Mouse (Mus musculus): ENCODE measurements around the gene Agbl3. TPM values are rescaled to one million over a fixed set of nuclear protein-coding genes. Genes with fewer than 3 reads are reported as not detected.

Gene Agbl3
- polyA plus RNA-seq (2015; fragmentation: Nextera tagmentation; extraction: Ambion mirVana), result 6.5 and 6.6 TPM in 2 replicates

DNA sequence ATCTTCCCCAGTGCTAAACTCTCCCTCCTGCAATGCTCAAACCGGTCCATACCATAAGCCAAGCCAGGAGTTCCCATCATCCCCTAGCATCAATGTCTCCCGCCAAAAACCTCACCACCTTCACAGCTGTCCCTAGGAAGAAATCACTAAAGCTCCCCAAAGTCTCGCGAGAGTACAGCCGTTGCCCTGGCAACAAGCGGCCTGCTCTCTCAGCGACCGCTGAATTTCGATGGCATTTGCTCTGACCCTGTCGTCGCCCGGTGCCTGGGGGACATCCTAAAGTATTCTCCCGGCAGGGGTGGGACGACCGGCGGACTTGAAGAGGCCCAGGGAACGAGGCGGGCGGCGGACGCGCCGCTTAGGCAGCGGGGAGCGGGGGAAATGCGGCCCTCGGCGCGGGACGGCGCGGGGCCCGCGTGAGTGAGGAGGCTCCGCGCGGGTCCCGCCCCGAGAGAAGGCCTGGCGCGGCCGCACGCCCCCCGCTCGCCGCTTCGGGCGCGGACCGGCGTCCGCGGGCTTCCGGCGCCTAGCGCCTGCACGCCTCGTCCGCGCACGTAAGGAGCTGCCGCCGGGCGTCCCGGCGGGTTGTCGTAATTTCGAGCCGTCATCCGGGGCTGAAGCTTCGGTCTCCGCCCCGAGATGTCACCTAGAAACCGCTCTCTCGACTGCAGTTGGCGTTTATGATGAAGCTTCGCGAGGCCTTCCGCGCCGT lies at the start of gene Agbl3:
Agbl3 (plus strand) TSS at position 202 of the 712 bp plus-strand sequence.
- Histone ChIP-seq H3K27ac (peak within 1 kb of the TSS; percentile 97), H3K36me3 (peaks cover 3% of the 10 kb centered on the region; the same call in 1 of the 2 replicates), H3K4me1 (peaks cover 5% of the 10 kb centered on the region), H3K4me2 (peak within 1 kb of the TSS; percentile 63), H3K9me3 (no peaks in the 10 kb centered on the region), H3K27me3 (no peaks in the 10 kb centered on the region), H3K9ac (peak within 1 kb of the TSS; percentile 85), H3K4me3 (peak within 1 kb of the TSS; percentile 68)
- ATAC-seq (ENCODE audit: insufficient number of reproducible peaks, low FRiP score, low TSS enrichment, low read depth), result peak; percentile 85
- WGBS, result under 1% methylated on average over 81 of the region's 81 CpGs

DNA sequence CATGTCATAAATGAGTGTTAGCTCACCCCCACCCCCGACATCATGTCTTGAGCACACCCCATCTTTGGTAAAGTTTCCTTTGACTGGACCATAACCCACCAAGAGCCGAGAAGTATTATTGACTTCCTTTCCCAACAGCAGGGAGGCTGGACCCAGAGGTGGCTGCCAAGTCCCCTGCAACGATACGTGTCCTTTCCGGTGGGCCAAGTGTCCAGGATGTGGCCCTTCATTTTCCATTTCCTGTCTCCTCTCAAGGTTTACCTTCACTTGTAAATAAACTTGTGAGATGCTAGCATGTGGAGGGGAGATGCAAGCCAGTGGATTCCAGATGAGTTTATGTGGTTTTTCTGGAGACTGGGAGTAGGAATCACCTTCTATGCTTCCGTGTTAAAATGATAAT lies 49.2 kb upstream of the Agbl3 start:
- 46% methylated on average over 6 of the region's 6 CpGs for WGBS
- no peak overlapping the region for H3K4me2 ChIP-seq
- no peaks in the 10 kb centered on the region for H3K27me3 ChIP-seq
- no peak overlapping the region for H3K9ac ChIP-seq
- no peaks in the 10 kb centered on the region for H3K36me3 ChIP-seq
- H3K4me3 ChIP-seq, result no peak overlapping the region
- peaks cover 42% of the 10 kb centered on the region for H3K4me1 ChIP-seq
- H3K27ac ChIP-seq, result no peak overlapping the region
- no peaks in the 10 kb centered on the region for H3K9me3 ChIP-seq
- no peak for ATAC-seq (ENCODE audit: insufficient number of reproducible peaks, low FRiP score, low TSS enrichment, low read depth)

DNA sequence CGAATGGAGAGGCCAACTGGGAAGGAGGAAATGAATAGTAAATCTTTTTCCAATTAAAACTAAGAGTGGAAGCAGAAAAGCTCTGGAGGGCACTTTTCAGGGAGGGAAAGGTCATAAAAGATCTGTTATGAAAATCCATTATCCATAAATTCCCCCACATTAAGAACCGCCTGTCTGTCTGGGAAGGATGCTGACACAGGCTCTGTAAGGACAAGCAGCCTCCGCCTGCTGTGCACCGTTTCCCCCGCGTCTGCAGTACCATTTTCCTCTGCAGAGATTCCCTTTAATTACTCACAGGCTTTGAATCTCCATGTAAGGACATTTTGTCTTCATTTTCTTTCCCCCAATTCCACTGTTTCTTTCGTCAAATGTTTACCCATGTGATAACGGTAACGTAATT lies 48.7 kb upstream of the Agbl3 start:
- Histone ChIP-seq H3K4me2 (no peak overlapping the region), H3K4me3 (no peak overlapping the region), H3K27me3 (no peaks in the 10 kb centered on the region), H3K9ac (no peak overlapping the region), H3K9me3 (no peaks in the 10 kb centered on the region), H3K4me1 (peaks cover 40% of the 10 kb centered on the region), H3K27ac (no peak overlapping the region), H3K36me3 (no peaks in the 10 kb centered on the region)
- ATAC-seq (ENCODE audit: insufficient number of reproducible peaks, low FRiP score, low TSS enrichment, low read depth), result no peak
- 31% methylated on average over 9 of the region's 9 CpGs for WGBS

DNA sequence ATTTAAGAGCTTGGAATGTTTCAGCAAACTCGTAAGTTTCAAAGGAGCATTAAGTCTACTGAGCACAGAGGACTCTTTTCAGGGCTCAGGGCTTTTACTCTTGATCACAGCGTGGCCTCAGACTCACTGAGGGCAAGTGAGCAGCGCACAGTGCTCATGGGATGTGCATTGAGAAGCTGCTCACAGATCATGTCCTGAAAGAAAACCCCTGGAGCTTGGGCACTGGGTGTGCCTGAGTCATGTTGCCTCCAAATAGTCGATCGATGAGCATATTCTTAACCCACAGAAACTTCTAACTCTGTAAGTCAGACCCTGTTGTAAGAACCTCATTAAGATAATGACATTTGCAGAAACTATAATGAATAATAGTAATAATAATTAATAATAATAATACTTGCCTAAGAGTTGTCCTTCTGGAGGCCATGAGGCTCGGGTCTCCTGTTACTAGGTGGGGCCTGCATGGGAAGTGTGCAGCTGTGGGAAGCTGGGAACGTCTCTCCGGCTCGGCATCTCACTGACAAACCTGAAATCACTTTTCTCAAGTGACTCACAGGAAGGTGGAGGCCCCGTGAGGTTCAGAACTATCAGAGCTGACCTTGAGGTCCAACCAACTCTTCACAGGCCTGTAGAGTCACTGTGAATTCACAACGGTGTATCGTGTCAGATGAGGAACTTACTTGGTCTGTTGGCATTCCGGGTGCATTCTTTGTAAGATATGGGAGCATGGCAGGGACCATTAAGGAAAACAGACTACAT lies 45.1 kb upstream of the Agbl3 start:
- peaks cover 20% of the 10 kb centered on the region for H3K4me1 ChIP-seq
- H3K27ac ChIP-seq, result peak overlapping the region; percentile 51
- 68% methylated on average over 13 of the region's 13 CpGs for WGBS
- no peaks in the 10 kb centered on the region for H3K36me3 ChIP-seq
- no peaks in the 10 kb centered on the region for H3K9me3 ChIP-seq
- no peak overlapping the region for H3K4me3 ChIP-seq
- H3K9ac ChIP-seq, result no peak overlapping the region
- H3K4me2 ChIP-seq, result no peak overlapping the region
- no peaks in the 10 kb centered on the region for H3K27me3 ChIP-seq
- ATAC-seq (ENCODE audit: insufficient number of reproducible peaks, low FRiP score, low TSS enrichment, low read depth), result no peak

DNA sequence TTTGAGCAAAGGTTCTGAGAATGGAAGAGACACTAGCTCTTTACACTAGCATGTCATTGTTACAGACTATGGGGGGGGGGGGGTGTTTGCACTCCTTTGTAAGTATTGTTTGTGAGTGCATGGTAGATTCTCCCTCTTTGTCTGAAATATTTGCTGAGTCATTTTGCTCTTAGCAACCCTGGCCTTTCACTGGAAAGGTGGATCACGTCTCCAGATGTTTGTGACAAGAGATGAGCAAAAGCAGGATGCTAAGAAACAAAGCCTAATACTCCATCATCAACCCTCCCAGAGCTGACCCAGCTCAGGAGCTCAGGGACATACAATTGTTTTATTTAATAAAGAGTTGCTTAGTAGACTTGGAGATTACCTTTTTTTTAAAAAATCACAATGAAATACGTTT lies 43.3 kb upstream of the Agbl3 start:
- no peaks in the 10 kb centered on the region for H3K9me3 ChIP-seq
- H3K9ac ChIP-seq, result no peak overlapping the region
- no peak for ATAC-seq (ENCODE audit: insufficient number of reproducible peaks, low FRiP score, low TSS enrichment, low read depth)
- WGBS, result 58% methylated on average over 2 of the region's 2 CpGs
- no peaks in the 10 kb centered on the region for H3K27me3 ChIP-seq
- H3K27ac ChIP-seq, result no peak overlapping the region
- peaks cover 4% of the 10 kb centered on the region for H3K36me3 ChIP-seq
- H3K4me3 ChIP-seq, result no peak overlapping the region
- no peak overlapping the region for H3K4me2 ChIP-seq
- peaks cover 3% of the 10 kb centered on the region for H3K4me1 ChIP-seq

DNA sequence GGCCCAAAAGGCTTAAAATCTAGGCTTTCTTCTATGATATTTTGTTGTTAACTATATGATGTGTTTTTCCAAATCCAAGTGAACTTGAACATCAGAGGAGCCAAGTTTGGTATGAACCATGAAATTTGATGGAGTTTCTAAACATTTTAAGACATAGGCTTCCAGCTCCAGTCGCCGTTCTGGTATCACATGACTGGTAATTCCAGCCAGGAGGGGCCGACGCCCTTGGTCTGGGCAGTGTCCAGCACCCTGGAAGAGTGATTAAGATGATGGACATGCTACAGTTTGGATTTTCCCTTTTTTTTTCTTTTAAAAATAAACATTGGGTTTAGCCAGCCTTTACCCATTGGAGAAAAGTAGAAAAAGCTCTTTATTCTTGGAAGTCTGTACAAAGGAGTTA lies 36.3 kb upstream of the Agbl3 start:
- H3K9ac ChIP-seq, result no peak overlapping the region
- H3K27ac ChIP-seq, result no peak overlapping the region
- no peak overlapping the region for H3K4me3 ChIP-seq
- 61% methylated on average over 4 of the region's 4 CpGs for WGBS
- no peaks in the 10 kb centered on the region for H3K9me3 ChIP-seq
- H3K36me3 ChIP-seq, result peaks cover 44% of the 10 kb centered on the region
- H3K27me3 ChIP-seq, result no peaks in the 10 kb centered on the region
- peaks cover 9% of the 10 kb centered on the region; the same call in 1 of the 2 replicates for H3K4me1 ChIP-seq
- no peak overlapping the region for H3K4me2 ChIP-seq
- ATAC-seq (ENCODE audit: insufficient number of reproducible peaks, low FRiP score, low TSS enrichment, low read depth), result no peak

DNA sequence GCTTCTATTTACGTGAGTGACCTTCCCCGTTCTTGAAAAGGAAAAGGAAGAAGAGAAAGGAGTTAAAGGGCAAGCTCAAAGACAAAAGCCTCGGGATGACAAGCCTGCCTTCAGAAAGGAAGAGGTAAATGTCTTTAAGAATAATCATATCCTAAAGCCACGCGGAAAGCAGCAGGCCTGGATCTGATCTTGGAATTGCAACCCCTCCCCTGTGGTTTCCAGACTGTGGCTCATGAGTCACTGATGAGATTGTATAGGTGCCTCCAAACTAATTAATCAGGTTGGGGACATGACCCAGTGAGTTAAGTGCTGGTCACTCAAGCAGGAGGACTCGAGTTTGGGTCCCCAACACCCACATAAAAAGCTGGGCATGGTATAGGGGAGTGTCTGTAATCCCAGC lies 32.4 kb upstream of the Agbl3 start:
- H3K27me3 ChIP-seq, result no peaks in the 10 kb centered on the region
- H3K4me1 ChIP-seq, result peaks cover 16% of the 10 kb centered on the region
- H3K27ac ChIP-seq, result no peak overlapping the region
- no peaks in the 10 kb centered on the region for H3K9me3 ChIP-seq
- no peak for ATAC-seq (ENCODE audit: insufficient number of reproducible peaks, low FRiP score, low TSS enrichment, low read depth)
- H3K4me3 ChIP-seq, result no peak overlapping the region
- H3K9ac ChIP-seq, result no peak overlapping the region
- 78% methylated on average over 6 of the region's 6 CpGs for WGBS
- H3K36me3 ChIP-seq, result peaks cover 47% of the 10 kb centered on the region
- no peak overlapping the region for H3K4me2 ChIP-seq

DNA sequence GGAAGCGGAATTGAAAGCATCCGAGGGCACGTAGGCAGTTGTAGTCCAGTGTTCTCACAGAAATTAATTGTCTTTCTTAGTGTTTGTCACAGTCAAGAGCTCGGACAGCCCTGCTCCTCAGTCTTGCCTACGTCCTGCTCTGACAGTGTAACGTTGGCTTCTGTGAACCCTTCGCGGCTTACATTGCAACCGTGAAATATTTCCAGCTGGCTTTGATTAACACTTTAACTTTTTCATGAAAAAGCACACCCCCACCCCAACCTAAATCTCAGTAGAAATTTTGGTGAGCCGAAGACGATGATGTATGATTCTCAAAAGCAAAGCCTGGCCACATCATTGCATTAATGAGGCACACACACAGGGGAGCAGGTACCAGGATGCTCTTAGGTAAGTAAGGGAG lies 31.7 kb upstream of the Agbl3 start:
- Histone ChIP-seq H3K36me3 (peaks cover 49% of the 10 kb centered on the region), H3K9ac (no peak overlapping the region), H3K27ac (no peak overlapping the region), H3K27me3 (no peaks in the 10 kb centered on the region), H3K4me1 (peaks cover 16% of the 10 kb centered on the region), H3K9me3 (no peaks in the 10 kb centered on the region), H3K4me3 (no peak overlapping the region), H3K4me2 (no peak overlapping the region)
- WGBS, result 58% methylated on average over 11 of the region's 11 CpGs
- no peak for ATAC-seq (ENCODE audit: insufficient number of reproducible peaks, low FRiP score, low TSS enrichment, low read depth)

DNA sequence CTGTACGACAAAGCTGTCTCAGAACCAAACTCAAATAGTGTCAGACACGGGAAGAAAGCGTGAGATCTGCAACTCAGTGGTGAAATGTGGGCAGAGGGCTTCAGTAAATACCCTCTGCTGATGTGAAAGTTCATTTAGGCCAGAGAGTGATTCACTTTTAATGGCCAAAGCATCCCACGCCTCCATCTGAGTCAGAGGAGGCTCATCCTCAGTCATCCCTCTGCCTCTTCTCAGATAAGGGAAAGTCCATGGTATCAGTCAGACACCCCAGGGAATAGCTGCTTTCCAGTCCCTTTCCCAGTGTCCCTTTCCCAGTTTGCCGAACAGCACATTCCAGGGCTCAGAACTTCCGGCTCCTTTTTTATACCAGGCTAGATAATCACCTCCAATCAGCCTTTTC lies 30.7 kb upstream of the Agbl3 start:
- Histone ChIP-seq H3K4me3 (no peak overlapping the region), H3K4me2 (no peak overlapping the region), H3K9me3 (no peaks in the 10 kb centered on the region), H3K36me3 (peaks cover 47% of the 10 kb centered on the region), H3K27me3 (no peaks in the 10 kb centered on the region), H3K4me1 (peaks cover 13% of the 10 kb centered on the region), H3K9ac (no peak overlapping the region), H3K27ac (no peak overlapping the region)
- ATAC-seq (ENCODE audit: insufficient number of reproducible peaks, low FRiP score, low TSS enrichment, low read depth), result no peak
- WGBS, result 86% methylated on average over 6 of the region's 6 CpGs

DNA sequence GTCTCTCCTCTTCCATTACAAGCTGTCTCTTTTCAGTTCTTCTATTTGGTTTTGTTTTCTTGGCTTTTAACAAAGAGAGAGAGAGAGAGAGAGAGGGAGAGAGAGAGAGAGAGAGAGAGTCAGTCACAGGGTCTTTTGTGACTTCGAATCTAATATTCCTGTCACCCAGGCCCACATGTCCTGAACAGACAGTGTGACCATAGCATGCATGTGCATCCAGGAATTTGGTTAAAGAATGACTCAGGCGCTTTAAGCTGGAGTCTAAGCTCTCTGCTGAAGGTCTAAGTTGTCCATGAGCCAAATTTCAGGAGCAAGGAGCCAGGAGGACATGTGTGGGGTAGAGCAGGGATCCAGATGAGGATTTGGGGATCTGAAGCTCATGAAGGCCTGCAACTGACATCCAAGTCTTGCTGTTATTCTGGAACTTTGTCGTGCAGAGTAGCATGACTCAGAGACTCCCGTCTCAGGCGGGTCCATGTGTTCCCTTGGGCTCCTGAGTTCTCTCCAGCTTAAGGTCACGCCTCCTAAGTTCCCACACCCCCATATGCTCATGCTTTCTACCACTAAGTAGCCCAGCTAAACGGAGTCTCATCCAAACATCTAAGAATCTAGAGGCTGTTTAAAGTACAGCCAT lies 29.6 kb upstream of the Agbl3 start:
- peaks cover 13% of the 10 kb centered on the region for H3K4me1 ChIP-seq
- 64% methylated on average over 7 of the region's 7 CpGs for WGBS
- H3K4me2 ChIP-seq, result no peak overlapping the region
- H3K9me3 ChIP-seq, result no peaks in the 10 kb centered on the region
- peaks cover 47% of the 10 kb centered on the region for H3K36me3 ChIP-seq
- no peak overlapping the region for H3K4me3 ChIP-seq
- H3K27ac ChIP-seq, result peak overlapping the region; percentile 3; the same call in 1 of the 2 replicates
- ATAC-seq (ENCODE audit: insufficient number of reproducible peaks, low FRiP score, low TSS enrichment, low read depth), result no peak
- no peak overlapping the region for H3K9ac ChIP-seq
- H3K27me3 ChIP-seq, result no peaks in the 10 kb centered on the region

DNA sequence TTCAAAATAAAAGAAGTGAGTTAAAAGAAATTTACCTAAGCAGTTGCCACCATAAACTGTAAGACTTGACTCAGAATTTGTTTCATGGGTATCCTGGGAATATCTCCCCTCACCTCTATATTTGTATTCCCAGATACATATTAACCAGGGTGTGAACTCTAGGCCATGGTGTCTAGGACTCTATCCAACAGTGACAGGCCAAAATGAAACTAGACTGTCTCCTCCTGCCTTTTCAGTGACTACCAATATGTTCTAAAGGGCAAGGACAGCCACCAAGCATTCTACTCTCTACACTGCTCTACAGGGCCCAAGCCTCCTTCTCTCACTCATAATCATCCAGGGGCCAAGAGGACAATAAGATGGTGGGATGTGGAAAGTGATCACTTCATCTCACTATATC lies 28.6 kb upstream of the Agbl3 start:
- no peak for ATAC-seq (ENCODE audit: insufficient number of reproducible peaks, low FRiP score, low TSS enrichment, low read depth)
- Histone ChIP-seq H3K9ac (no peak overlapping the region), H3K27me3 (no peaks in the 10 kb centered on the region), H3K36me3 (peaks cover 48% of the 10 kb centered on the region), H3K9me3 (no peaks in the 10 kb centered on the region), H3K27ac (no peak overlapping the region), H3K4me1 (peaks cover 13% of the 10 kb centered on the region), H3K4me2 (no peak overlapping the region), H3K4me3 (no peak overlapping the region)

DNA sequence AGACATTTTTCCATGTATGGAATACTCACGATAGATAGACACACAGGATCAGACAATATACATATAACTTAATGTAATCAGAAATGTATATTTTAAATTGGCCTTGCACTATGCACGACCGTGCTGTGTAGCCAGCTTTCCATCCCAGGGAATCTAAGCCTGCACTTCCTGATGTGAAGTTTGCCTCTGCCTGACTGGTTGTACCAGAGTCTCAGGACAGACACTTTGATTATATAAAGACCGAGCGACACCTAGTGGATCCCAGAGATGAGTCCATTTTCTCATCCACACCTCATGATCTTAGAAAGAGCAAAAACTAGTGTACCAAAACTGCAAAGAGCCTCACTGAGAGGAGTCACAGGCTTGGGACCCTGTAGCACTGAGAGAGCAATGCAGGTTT lies 25.8 kb upstream of the Agbl3 start:
- Histone ChIP-seq H3K9ac (no peak overlapping the region), H3K4me3 (no peak overlapping the region), H3K4me2 (no peak overlapping the region), H3K27ac (no peak overlapping the region), H3K27me3 (no peaks in the 10 kb centered on the region), H3K9me3 (no peaks in the 10 kb centered on the region), H3K4me1 (peaks cover 7% of the 10 kb centered on the region), H3K36me3 (peaks cover 59% of the 10 kb centered on the region)
- ATAC-seq (ENCODE audit: insufficient number of reproducible peaks, low FRiP score, low TSS enrichment, low read depth), result peak; percentile 63; the same call in 1 of the 2 replicates
- 26% methylated on average over 5 of the region's 5 CpGs for WGBS
